Mouse (Mus musculus) thymus, adult 2 months (tissue): ENCODE results near the gene Entpd3.

Experiments used
- CTCF ChIP-seq: fragments of 200-500 bp; IDR thresholded peaks from 2 replicates; pipeline ENCODE4 v1.5.1; 2012; ENCODE audit warnings: mild to moderate bottlenecking, control low read depth, low read length, moderate library complexity, borderline replicate concordance; ENCODE audit not compliant: control insufficient read depth, poor library complexity, insufficient read depth; ENCODE audit errors: extremely low read depth
- POLR2A ChIP-seq: fragments of 200-500 bp; IDR thresholded peaks from 2 replicates; pipeline ENCODE4 v1.6.1; 2012; ENCODE audit warnings: mild to moderate bottlenecking, low read length, control low read depth, moderate library complexity; ENCODE audit not compliant: control insufficient read depth, poor library complexity, insufficient read depth; ENCODE audit errors: extremely low read depth

DNA sequence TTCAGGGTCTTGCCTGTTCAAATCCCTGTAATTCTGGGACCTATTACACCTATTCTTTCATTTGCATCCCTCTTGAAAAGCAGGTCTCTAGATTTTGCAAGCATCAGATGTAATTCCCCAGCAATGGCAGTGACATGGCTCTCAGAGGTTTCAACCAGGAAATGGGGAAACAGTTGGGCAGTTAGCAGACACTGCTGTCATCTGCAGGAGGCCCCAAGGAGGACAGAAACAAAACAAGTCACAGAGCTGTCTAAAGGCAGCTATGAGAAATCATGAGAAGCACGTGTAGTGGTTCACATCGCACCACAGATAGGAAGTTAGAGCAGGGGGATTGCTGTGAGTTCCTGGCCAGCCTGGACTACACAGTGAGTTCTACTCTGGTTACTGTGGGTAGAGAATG, 35.2 kb upstream of the Entpd3 start:
- no peak for TF ChIP-seq CTCF
- no peak for TF ChIP-seq POLR2A
